Mouse (Mus musculus) Muller cell, postnatal 12 days (primary cell): ENCODE measurements around the gene Spata1.
"Not testable (repeated sequence)": the region's sequence is repeated elsewhere in the genome, so short reads cannot be mapped to it uniquely, and the experiment has no call there.

Experiments used
- DNase-seq: peaks from one replicate; pipeline ENCODE4 v3.0.0-alpha.2; 2015; ENCODE audit errors: inconsistent ontology term

The Spata1 gene

DNA sequence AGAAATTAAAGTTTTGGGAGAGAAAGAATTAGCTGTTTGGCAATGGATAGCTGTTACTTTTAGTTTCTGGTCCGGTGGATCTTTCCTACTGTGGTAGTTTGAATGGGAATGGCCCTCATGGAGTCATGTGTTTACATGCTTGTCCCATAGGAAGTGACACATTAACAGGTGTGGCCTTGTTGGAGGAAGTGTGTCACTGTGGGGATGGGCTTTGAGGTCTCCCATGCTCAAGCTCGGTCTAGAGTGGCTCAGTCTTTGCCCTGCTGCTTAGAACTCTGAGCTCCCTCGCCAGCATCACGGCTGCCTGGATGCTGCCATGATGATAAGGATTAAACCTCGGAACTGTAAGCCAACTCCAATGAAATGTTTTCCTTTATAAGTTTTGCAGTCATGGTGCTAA lies 48.2 kb downstream of the Spata1 start:
- no peak for DNase-seq

DNA sequence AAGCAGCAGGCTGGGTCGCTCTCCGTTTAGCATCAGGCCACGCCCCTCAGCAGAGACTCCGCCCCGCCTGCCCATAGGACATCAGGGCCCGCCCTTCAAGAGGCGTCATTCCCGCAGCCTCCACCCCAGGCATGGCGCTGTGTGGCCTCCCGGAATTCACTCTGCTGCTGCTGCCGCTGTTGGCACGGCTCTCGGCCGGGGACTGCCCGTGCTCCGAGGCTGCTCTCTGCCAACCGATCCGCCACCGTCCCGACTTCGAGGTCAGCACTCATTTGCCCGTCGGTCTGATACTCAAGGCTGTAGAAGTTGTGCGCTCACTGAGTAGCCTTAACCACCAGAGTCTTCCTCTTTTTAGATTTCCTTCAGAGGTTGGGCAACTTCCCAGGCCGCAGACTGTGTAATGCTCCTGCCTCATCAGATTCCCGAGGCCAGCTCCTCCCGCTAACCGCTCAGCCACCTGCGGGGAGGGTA lies 49.1 kb downstream of the Spata1 start:
- DNase-seq: peak; percentile 96

DNA sequence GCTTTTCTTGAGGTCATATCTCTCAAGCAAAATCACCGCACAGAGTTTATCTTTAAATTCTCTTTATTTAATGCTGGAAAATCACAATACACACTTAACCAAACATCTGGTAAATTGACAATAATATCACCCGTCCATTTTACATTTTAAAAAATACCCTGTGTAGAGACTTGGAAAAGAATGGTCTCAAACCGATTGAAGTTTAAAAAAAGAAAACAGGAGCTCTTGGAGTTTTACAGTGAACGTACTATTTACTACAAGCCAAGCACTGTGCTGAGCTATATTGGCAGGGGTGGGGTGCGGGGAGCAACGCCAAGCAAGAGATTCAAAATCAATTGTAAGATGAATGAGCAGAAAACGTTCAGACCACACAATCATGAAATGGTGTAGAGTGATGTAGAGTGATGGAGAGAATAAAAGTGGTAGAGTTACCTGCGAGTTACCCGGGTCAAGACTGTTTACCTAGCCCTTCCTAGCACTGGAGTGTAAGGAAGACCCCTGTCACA lies 49.8 kb downstream of the Spata1 start, which contains the start of gene Ctbs:
Ctbs (plus strand) TSS at position 51 of the 506 bp plus-strand sequence.
- DNase-seq: no peak

DNA sequence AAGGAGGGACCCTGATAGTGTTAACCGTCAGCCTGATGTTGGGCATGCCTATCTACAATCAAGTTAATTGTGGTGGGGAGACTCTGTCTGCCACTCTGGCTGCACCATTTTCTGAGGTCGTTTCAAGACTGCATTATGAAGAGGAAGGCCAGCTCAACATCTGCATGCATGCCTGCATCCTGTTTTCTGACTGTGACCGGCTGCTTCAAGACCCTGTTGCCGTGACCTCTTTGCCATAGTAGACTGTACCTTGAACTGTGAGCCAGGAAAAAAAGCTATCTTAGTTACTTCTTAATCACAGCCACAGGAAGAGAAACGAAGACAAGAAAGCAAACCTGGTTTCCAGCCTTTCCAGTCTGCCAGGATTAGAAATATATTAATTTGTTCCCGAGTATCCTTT lies 50.6 kb downstream of the Spata1 start:
- no peak for DNase-seq

GRCm38 (mm10) chr3:146448372-146448771 lies 51.2 kb downstream of the Spata1 start:
- no peak for DNase-seq

DNA sequence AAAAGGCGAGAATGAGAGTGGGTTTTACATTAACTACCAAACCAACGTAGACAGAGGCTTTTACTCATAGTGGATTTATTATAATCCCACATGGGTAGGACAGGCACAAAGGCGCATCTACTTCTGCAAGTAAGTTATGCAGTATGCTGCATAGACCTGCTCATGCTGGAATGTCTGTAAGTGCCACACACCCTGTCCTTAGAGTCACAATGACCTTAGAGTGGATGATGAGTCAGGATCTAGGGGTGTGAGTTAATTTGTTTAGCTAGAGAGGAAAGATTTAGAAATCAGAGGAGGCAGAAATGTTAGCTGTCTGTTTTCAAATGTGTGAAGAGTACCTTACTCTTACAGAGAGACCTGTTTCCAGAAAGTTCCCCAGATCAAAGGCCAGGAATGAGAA lies 52.0 kb downstream of the Spata1 start:
- DNase-seq: no peak

- no peak for DNase-seq
These were observed 52.4 kb downstream of the Spata1 start for GRCm38 (mm10) chr3:146447156-146447555.

DNA sequence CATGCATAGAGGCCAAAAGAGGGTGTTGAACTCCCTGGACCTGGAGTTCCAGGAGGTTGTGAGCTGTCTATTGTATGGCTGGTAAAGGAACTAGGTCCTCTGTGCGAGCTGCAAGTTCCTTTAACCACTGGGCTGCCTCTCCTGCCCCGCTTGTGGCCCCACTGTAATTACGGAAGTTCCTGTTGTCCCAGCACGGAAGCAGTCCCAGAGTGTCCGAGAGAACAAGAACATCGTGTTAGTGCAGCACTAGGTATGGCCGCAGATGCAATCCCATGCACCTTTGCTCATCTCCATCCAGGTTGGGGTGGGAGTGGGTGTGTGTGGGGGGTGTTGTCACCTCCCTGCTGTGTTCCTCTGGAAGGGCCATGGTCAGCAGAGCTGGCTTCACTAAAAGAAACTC lies 54.7 kb downstream of the Spata1 start:
- DNase-seq: no peak

GRCm38 (mm10) chr3:146443380-146443779 lies 56.2 kb downstream of the Spata1 start:
- DNase-seq: no peak

- DNase-seq: no peak
These were observed 56.6 kb downstream of the Spata1 start for GRCm38 (mm10) chr3:146442936-146443335.

- DNase-seq: no peak
These were observed 57.1 kb downstream of the Spata1 start for GRCm38 (mm10) chr3:146442484-146442883.

GRCm38 (mm10) chr3:146440422-146440821 lies 59.1 kb downstream of the Spata1 start:
- no peak for DNase-seq

- DNase-seq: no peak
These were observed 59.5 kb downstream of the Spata1 start for GRCm38 (mm10) chr3:146440011-146440410.

DNA sequence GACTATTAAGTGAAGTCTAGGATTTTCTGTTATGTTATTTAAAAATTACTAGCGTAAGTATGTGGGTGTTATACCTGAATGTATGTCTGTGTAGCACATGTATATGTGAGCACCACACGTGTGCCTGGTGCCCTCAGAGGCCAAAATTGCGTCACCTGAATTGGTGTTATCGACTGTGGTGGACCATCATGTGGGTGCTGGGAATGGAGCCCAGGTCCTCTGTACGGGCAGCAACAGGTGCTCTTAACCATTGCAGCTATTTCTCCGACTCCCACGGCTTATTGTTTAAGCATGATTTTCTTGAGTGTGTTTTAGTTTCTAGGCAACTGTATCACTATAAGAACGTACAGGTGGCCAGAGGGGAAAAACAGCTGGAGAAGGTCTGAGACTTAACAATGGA lies 63.4 kb downstream of the Spata1 start:
- no peak for DNase-seq

DNA sequence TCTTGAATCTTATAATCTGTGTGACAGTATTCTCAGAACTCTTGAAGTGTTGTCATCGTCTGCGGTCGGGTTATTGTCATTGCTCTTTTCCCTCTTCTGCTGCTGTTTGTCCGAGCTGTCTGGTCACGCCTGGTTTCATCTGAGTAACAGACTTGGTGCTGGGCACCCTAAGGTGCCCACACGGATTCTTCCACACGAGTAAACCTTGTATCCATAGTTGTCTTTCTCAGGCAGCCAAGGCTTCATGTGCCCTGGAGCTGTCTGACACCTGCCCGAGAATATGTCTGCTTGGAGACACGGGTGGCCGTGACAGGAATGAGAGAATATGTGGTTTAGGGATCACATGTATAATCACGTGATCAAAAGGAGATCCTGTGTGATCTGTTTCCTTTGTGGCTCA lies 64.0 kb downstream of the Spata1 start:
- DNase-seq: no peak

DNA sequence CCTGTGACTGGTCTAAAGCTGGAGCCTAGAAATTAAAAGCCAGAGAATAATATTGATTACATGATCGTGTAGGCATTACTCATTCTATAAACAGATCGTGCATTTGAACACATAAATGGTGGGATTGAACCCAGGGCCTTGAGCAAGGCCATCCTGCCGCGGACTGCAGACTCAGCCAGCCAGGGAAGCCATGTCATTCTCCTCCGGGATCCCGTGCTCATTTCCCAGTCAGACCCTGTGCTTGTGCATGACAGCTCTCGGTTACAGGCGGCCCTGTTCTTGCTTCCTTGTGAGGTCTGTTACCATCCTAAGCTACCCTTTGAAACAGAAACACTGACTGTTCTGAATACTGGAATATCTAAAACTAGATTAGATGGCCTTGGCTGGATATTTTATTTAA lies 64.9 kb downstream of the Spata1 start:
- DNase-seq: no peak

GRCm38 (mm10) chr3:146433681-146434350 lies 65.7 kb downstream of the Spata1 start:
- DNase-seq: no peak

GRCm38 (mm10) chr3:146433063-146433462 lies 66.5 kb downstream of the Spata1 start:
- not testable (repeated sequence) for DNase-seq

- DNase-seq: no peak
These were observed 73.1 kb downstream of the Spata1 start for GRCm38 (mm10) chr3:146426489-146426888.

- DNase-seq: no peak
These were observed 73.7 kb downstream of the Spata1 start for GRCm38 (mm10) chr3:146425902-146426301.

GRCm38 (mm10) chr3:146424306-146424900 lies 75.2 kb downstream of the Spata1 start:
- peak; percentile 43 for DNase-seq

- DNase-seq: no peak
These were observed 75.8 kb downstream of the Spata1 start for GRCm38 (mm10) chr3:146423710-146424109.

GRCm38 (mm10) chr3:146421787-146422186 lies 77.8 kb downstream of the Spata1 start:
- no peak for DNase-seq
